Mouse (Mus musculus): ENCODE measurements around the gene Smc3. TPM values are rescaled to one million over a fixed set of nuclear protein-coding genes. Genes with fewer than 3 reads are reported as not detected.
"Not testable (repeated sequence)": the region's sequence is repeated elsewhere in the genome, so short reads cannot be mapped to it uniquely, and the experiment has no call there.

Smc3 gene
- polyA plus RNA-seq, 2 experiments from 2014 or later = 38.9 to 40.8 TPM

- no peak for ATAC-seq
These were observed 23.0 kb upstream of the Smc3 start for GRCm38 (mm10) chr19:53577025-53577800.

- ATAC-seq = peak; percentile 95
These were observed 21.5 kb upstream of the Smc3 start for GRCm38 (mm10) chr19:53578597-53579252.

- not testable (repeated sequence) for ATAC-seq
These were observed 19.9 kb upstream of the Smc3 start for GRCm38 (mm10) chr19:53580271-53580670.

- ATAC-seq = not testable (repeated sequence)
These were observed 12.5 kb upstream of the Smc3 start for GRCm38 (mm10) chr19:53587686-53588085.

- not testable (repeated sequence) for ATAC-seq
These were observed 11.2 kb upstream of the Smc3 start, which contains the start of gene Nutf2-ps1 for GRCm38 (mm10) chr19:53588968-53589367. Gene Nutf2-ps1 (minus strand): TSS chr19:53589068.

GRCm38 (mm10) chr19:53596723-53597474 lies 3.3 kb upstream of the Smc3 start:
- ATAC-seq = no peak

- ATAC-seq = peak; percentile 16
These were observed 558 bp downstream of the Smc3 start for GRCm38 (mm10) chr19:53600549-53601362.

GRCm38 (mm10) chr19:53601363-53601655 lies 1.1 kb downstream of the Smc3 start:
- ATAC-seq = no peak

- ATAC-seq = no peak
These were observed 8.7 kb downstream of the Smc3 start for GRCm38 (mm10) chr19:53608921-53609320.

GRCm38 (mm10) chr19:53621681-53622080 lies 21.5 kb downstream of the Smc3 start:
- ATAC-seq = no peak

- peak; percentile 43 for ATAC-seq
These were observed 37.8 kb downstream of the Smc3 start for GRCm38 (mm10) chr19:53638041-53638440.

GRCm38 (mm10) chr19:53638727-53639126 lies 38.5 kb downstream of the Smc3 start:
- ATAC-seq = no peak

- no peak for ATAC-seq
These were observed 43.9 kb downstream of the Smc3 start for GRCm38 (mm10) chr19:53644020-53644595.

GRCm38 (mm10) chr19:53647301-53647700 lies 47.1 kb downstream of the Smc3 start:
- no peak for ATAC-seq

- ATAC-seq = no peak
These were observed 47.9 kb downstream of the Smc3 start for GRCm38 (mm10) chr19:53648056-53648455.

GRCm38 (mm10) chr19:53648802-53649236 lies 48.6 kb downstream of the Smc3 start:
- peak; percentile 60 for ATAC-seq

GRCm38 (mm10) chr19:53649361-53649760 lies 49.2 kb downstream of the Smc3 start:
- no peak for ATAC-seq

GRCm38 (mm10) chr19:53649802-53650201 lies 49.6 kb downstream of the Smc3 start:
- no peak for ATAC-seq

GRCm38 (mm10) chr19:53650921-53651320 lies 50.7 kb downstream of the Smc3 start:
- no peak for ATAC-seq

GRCm38 (mm10) chr19:53652267-53652666 lies 52.1 kb downstream of the Smc3 start:
- ATAC-seq = no peak

- no peak for ATAC-seq
These were observed 53.6 kb downstream of the Smc3 start for GRCm38 (mm10) chr19:53653624-53654467.

Measured in CD4-positive, CD25-positive, alpha-beta regulatory T cell, adult 4 months (primary cell).